Mouse (Mus musculus) right cerebral cortex, postnatal 4 days (tissue): ENCODE data around the gene Arhgef28.

Experiments used
- DNase-seq: peaks from one replicate; pipeline ENCODE4 v3.0.0-alpha.2; 2022

The Arhgef28 gene

DNA sequence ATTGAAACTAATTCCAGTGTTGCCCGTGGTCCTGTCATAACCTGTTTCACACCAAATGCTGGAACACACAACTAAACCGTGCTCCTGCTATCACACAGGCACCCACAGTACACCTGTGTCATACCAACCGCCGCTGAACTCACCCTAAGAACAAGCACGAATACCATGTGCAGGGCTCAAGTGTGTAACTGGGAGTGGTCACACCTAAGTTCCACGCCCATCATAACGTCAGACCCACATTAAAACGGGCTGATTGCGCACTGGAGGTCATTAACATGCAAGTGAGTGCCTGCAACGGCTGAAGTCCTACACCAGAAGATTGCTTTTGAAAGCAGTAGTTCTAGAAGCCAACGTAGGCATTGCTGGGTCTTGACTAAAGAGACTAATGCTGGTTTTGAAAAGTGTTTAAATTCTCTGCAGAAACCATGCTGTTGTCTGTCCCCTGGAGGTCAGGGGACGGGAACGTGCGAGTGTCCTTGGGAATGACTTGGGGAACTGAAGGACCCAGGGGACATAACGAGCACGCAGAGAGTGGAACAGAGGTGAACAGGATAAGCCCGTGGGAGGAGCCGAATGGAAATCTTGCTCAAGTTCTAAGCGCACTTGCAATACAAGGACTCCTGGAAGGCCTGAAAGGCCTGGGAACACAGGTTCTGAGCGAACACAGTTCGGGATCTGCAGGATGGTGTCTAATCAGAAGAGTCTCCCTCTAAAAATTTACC is 22.9 kb downstream of the Arhgef28 start:
- no peak for DNase-seq

DNA sequence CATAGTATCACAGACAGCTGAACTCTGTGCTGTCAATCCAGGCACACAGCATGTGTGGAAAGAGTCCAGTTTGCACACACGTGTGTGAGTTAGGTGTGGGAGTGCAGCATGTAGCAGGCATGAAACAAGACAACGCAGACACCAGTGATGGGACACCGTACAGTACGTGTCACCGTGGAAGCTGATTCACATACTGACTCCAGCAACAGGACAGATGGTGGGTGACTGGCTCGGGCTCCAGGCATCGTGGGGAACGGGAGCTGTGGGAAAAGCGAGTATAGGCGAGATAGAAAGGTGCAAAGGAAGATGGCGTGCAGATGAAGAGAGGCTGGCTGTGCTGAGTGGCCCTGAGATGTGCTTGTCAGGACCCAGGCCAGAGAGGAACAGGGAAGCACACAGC is 23.9 kb downstream of the Arhgef28 start:
- DNase-seq = no peak

DNA sequence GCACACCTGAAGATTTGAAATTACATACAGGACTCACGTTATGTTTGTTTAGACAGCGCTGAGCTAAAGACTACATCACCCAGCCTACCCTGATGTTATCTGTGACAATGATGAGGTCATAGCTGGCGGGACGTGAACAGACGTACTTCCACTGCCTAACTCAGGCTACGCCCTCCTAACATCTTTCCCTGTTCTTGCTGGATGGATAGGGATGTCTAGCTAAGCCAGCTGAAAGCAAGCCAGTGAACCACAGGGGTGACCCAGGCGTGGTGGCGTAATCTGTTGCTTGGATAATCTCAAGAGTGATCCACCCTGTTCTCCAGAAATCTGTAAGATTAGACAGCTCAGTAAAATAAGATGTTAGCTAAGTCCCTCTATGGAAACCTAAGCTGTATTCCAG is 25.6 kb downstream of the Arhgef28 start:
- DNase-seq = no peak

DNA sequence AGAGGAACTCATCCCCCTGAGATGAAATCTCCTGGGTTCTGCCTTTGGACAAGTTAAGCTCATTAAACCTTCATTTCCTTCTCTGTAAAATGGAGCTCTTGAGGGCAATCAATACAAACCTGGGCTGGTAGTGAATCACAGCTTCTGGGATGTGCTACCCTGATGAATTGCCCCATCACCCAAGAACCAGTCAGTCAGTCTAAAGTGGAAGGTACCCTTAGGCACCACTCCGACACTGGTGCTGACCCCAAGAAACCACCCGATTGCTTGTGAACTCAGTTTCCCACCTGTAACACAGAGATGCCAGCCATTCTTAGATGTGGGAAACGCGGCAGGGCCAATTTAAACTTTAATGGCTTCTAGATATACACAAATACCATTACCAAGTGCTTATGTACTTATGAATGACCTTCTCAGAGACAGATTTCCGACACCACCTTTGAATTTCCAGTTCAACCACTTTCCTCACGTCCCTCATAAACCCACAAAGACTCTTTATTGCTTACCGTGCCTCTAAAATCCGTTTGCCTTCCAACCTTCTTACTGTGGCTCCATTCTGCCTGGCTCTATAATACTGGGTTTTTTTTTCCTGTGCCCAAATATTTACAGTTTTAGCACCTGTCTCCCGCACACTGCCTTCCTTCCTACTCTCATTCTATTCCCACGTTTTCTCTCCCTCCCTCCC is 30.8 kb downstream of the Arhgef28 start:
- no peak for DNase-seq

DNA sequence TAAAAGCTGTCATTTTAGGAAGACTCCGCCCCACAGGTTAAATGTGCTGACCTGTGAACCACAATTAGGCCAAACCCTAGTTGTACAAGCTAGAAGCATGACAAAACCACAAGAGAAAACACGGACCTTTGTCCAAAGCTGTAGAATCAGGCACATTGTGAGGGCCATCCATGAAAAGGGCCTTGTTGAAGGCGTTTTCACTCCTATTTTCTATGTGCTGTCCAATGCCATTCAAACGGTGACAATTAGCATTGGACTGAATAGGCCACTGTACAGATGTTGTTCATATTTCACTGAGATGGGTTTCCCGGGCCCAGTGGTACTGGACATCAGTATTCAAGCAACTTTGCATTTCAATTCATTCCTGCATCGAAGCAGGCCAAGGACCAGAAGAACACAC is 33.2 kb downstream of the Arhgef28 start:
- DNase-seq = no peak

DNA sequence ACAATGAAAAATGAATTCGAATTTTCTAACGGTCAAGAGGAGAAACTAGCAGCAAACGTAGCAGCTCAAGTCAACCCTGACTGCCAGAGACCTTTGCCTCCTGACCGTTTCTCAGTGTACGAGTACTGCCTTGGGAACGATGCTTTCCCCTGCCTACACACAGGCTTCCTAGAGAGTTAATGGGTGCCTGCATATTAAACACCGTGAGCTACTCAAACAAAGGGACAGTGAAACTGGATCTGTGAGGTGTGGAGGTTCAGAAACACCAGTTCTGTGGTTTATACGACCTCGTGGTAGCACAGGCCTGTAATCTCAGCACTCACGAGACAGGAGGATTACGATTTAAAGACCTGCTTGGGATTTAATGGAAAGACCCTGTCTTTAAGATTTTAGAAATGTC is 33.9 kb downstream of the Arhgef28 start:
- no peak for DNase-seq

DNA sequence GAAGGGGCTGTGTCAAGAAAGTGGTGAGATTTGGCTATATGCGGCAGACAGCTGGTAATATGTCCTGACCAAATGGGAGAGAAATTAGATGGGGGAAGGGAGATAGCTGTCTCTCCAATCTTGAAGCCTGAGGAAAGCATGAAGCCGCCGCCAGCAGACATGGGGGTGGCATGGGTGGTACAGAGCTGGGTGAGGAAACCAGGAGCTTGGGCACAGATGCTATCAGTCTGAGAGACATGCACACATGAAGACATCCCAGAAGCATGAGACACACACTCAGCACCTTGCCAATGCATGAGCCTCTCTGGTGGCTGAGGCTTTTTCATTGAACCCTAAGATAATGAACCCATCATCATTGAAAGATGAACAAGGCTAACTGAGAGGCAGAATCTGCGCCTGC is 34.5 kb downstream of the Arhgef28 start:
- no peak for DNase-seq

DNA sequence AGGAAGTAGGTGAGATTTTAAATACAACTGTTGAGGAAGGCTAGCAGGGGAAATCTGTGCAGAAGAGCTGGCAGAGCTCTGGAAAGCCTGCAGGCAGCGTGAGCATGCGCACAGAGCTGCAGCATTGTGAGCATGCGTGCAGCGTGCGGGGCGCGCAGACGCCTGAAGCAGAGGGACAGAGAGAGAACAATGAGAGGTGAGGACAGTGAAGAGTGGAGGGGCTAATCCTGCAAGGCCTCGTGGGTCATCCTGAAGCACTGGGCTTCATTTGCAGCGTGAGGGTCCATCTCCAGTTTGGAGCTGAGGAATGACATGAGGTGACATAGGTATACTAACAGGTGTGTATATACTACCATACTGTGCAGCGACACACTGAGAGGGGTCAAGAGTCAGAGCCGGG is 35.0 kb downstream of the Arhgef28 start:
- peak; percentile 34 for DNase-seq

DNA sequence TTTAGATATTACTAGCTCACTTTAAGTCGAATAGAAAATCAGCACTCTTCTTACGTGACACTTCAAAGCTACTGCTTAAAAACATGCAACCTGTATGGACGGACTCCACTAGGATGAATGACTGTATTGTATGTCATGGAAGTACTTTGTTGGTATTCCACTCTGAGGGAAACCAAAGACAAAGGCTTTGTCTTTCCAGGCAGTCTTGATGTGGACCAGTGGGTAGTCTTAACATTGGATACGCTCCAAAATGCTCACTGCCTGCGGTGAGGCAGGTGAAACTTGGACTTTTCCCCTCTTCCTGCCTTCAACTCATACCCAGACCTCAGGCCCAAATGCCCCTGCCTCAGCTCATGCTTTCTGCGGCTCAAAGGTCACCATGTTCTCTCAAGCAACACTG is 41.4 kb downstream of the Arhgef28 start:
- no peak for DNase-seq

DNA sequence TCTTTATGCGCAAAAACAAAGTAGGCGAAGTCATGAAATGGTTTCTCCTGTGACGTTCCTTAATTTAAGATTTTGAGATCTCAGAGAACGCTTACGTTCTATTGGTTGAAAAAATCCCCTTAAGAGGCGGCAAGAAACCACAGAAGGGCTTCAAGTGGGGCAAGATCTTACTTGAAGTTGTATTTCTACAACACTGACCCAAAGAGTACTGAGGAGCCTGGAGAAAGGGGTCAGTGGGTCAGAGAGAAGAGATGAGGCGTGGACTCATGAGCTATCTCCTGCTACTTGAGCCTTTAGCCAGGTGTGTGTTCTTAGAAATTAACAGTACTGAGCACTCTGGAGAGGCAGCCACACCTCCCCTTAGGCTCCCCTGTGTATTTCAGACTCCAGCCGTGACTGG is 44.7 kb downstream of the Arhgef28 start:
- DNase-seq = no peak

DNA sequence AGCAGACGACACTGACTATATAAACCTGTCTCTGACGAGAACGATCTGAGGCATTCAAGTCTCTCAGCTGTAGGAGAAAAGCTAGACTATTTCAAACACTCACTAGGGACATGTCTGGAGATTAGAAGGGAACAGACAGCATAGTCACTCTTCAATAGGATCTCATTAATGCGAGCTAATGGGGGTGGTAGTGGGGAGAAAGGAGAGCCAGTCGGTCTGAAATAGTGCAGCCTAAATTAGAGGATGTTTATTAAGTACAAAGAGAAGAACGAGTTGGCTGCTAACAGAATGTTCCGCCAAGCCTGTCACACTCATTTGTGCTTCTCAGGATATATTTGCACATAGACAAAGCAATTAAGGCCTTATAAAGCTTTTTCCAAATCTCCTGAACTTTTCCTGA is 49.6 kb downstream of the Arhgef28 start:
- DNase-seq = no peak

DNA sequence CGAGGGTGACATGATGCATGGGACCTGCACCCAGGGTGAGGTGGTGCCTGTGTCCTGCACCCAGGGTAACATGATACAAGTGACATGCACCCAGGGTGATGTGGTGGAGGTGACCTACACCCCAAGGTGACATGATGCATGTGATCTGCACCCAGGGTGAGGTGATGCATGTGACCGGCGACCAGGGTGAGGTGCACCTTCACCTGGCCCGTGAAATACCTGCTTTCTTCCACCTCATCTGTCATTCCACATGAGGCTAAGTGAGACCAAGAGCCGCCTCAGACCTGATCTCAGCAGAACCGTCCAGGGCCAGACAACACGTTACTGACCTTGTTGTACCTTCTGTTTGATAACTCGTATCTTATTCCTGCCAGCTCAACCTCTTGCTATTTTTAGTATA is 53.5 kb downstream of the Arhgef28 start:
- no peak for DNase-seq

DNA sequence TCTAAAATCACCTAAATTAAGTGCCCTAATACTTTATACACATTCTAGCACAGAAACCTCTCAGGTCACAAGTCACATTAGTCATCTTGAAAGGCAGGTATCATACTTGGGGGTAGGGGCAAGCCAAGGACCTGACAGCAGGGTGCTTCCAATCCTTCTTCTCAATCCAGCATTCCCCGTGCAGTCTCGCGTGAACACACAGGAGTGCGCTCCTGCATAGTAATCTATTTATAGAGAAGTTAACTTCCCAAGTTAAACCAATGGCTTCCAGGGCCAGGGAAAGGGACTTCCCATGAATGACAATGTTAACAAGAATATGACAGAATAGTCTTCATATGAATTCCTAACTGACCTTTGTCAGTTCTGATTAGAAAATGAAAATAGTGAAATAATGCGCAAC is 58.7 kb downstream of the Arhgef28 start:
- no peak for DNase-seq

DNA sequence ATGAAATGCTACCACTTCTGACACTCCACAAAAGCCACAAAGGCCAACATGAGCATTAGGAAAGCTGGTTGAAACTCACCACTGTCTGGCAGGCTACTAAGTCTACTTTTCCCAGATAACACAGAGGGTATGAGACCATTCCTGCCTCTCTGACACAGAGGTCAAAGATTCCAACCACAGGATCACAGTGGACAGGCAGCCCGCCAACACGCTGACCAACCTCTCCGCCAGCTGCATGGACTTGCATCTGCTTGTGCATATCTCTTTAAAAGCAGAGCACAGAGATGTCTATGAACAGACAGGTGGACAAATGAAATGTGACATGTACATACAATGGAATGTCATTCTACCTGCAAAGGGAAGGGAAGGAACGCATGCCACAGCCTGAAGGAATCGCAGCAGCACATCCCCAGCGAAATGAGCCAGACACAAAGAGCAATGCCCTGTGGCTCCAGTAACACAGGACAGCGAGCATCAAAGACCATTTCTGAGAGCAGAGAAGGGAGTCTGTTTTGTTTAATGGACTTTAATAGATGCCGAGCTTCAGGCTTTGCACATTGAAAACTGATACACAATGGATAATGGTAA is 59.6 kb downstream of the Arhgef28 start:
- no peak for DNase-seq

DNA sequence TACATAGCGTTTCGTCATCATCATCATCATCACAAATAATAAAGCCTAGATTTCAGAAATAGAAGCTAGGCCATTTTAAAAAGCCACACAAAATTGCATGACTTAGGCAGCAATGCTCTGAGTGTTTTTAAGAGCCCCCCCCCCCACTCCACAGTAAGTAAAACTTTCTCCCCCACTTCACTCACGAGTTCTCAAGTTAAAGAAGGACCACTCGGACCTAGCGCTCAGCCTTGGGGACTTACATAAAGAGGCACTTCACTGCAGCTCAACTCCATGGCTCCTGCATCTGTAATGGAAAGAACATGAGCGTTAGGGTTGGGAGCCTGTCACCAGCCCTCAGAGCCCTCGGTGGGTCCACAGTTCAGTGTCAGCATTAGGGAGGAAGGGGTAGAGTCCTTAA is 60.9 kb downstream of the Arhgef28 start:
- no peak for DNase-seq

DNA sequence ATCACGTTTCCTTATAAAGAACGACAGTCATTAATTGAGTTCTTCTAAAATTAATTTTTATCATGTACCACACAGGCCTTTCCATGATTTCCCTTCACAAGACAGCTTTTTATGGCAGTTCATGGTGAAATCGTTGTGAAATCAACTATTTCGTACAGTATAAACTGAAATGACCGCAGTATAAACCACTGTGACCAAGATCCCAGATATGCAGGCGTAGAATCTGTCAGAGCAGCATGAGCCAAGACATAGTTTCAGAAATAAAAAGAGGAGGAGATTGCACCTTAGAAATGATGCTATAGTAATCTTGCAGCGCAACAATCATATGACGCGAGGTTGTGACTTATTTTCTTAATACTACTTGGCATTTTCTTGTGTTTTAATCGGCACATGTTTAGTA is 63.2 kb downstream of the Arhgef28 start:
- DNase-seq = no peak

DNA sequence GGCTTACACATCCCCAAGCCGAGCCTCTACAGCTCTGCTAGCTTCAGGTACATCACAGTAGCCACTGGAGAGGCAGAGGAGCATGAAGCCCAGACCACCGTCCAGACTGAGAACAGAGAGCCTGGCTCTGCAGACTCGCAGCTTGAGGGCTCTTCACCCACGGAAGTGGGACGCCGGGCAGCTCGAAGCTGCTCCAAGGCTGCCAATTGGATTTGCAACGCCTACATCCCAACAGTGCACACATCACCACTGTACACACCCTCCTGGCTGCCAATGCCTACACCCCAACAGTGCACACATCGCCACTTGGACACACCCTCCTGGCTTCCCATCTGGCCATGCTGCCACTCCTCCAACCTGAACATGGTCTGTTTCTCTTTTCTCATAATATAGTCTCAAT is 65.6 kb downstream of the Arhgef28 start:
- DNase-seq = no peak

DNA sequence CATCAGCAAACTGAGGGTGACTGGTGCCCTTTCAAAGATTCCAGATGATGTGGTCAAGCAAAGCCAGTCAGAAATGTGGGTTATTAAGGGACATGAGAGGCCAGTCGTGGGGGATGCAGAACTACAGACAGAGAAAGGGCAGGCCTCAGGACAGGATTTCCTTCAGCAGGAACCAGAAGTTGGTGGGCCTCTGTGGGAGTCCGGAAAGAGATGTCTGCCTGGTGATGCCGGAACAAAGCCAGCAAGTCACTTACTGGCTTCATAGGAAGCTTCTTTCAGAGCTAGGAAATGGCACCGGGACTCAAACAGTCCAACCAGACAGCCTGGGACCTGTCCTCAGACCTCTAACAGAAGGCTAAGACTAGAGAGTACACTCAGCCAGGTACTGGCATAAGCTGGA is 67.5 kb downstream of the Arhgef28 start:
- no peak for DNase-seq

DNA sequence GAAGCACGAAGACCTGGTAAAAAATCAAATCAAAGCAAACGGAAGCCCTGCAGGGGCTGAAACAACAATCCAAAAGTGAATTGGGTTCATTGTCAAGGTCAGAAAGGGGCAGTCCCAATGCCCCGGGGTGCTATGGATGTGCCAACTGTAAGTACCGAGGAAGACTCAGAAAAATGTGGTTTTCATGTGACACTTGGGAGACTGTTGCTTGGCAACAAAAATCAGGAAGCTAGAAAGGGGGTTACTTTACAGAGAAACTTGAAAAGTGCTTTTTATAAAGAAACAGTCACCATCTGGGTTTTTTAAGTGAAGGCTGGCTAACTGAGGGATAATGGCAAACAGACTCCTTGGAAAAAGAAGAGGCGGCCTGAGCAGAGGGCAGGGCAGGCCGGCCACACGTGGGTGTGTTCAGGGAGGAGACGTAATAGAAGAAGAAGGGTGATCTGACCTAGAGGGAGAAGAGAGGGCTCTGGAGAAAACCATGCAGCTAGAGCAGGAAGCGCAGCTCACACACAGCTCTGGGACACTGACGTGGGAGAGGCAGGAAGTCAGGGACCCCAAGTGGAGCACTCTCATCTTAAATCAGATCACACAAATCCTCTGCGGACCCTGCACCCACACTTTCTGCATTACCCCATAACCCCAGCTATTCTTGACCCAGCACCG is 70.2 kb downstream of the Arhgef28 start:
- DNase-seq = no peak

DNA sequence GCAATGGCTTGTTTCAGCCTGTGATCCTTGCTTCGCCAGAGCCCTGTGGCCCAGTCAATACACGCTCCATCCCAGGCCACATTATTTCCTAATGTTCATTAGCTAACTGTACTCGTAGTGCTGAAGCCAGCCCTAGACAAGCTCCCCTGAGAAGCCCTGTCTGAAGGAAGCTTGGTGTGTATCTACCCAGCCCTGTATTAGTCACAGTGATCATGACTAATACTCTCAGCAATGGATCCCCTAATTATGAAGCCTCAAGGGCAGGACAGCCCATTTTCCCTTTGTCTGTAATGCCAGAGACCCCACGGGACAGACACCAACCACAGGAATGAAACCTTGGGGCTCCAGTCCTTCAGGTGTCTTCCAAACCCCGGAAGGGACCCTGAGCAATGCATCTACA is 73.3 kb downstream of the Arhgef28 start:
- no peak for DNase-seq

DNA sequence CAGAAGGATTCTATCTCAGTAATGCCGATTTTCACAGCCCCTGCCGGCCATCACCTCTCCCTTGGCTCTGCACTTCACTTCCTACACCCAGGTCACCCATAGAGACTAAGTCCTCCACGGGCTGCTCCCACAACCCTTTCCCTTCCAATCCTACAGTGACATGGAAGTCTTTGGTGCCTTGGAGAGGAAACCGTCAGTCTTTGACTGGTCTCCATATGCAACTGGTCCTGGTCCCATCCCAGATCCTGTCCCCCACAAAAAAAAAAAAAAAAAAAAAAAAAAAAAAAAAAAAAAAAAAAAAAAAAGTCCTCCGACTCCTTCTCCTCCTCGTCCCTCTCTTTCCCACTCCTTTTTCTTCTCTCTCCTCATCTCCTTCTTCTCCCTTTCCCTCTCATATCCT is 74.0 kb downstream of the Arhgef28 start:
- no peak for DNase-seq

DNA sequence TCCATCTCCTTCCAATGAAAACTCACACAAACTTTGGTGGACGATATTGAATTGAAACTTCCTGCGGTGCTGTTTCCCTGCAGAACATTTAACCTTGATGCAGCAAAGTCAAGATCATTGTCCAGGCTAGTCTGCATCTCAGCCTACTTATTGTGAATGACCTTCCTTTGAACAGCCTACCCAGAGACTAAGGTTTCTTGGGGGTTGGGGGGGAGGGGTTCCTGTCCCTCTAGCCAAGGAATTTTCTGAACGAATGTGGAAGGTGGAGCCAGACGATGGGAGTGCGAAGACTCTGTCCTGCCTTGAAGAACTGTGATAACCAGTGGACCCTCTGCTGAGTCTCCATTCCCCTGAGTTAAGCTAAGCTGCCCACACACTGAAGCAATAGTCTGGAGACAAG is 80.6 kb downstream of the Arhgef28 start:
- DNase-seq = no peak

DNA sequence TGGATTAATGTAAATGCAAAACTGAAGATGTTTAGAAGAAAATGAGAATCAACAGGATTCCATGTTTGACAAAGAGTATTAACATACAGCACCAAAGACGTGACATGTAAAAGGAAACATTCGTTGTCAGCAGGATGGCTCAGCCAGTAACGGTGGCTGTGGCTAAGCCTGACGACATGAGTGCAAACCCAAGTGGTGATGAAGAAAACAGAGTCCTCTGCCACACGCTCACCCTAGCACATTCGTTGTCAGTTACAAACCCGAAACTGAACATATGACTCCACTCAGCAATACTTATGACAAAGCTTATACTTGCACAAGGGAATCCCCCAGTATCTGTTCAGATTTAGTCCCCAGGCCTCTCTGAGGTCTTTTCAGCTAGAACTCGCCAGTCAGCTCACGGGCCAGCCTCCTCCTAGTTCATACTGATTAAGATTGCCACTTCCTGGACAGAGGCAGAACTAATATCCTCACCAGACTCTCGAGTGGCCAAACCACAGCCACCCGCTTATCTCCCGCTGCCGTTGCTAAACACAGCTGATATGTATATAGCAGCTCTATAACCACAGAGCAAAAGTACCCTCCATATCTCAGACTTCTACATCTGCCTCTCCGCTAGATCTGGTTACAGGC is 82.0 kb downstream of the Arhgef28 start:
- no peak for DNase-seq

DNA sequence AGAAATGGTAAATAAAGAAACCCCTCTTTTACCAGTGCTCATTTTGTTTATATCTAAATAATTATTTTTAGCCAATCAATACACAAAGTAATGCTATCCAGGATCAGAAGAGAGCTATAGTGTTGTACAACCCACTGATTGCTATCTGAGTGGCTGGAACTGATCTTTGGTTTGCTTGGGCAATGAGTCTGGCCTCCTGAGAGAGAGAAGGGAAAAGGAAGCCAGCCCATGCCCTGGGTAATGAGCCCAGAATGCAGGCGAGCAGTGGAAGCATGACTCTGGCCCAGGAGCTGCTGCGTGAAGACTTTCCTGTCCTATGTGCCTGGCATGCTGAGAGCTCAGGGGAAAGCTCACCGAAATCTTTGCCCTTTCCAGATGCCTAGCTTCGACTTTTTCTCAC is 83.5 kb downstream of the Arhgef28 start:
- no peak for DNase-seq
